Mouse (Mus musculus) heart, adult 2 months (tissue): ENCODE measurements at regions not wholly inside any gene's neighbourhood (a gene's known extent, or its start where the extent isn't known, plus 50 kb on each side); places are given as distances from the start of the nearest gene placed in this dataset.

Source experiments
- CTCF ChIP-seq: fragments of 200-600 bp; IDR thresholded peaks from 2 replicates; pipeline ENCODE4 v1.8.1; 2022; ENCODE audit warnings: antibody characterized with exemption, mild to moderate bottlenecking, moderate library complexity
- POLR2A ChIP-seq: fragments of 200-500 bp; IDR thresholded peaks from 2 replicates; pipeline ENCODE4 v1.6.1; 2011; ENCODE audit warnings: mild to moderate bottlenecking, low read depth, low read length, control low read depth; ENCODE audit not compliant: insufficient read depth

DNA sequence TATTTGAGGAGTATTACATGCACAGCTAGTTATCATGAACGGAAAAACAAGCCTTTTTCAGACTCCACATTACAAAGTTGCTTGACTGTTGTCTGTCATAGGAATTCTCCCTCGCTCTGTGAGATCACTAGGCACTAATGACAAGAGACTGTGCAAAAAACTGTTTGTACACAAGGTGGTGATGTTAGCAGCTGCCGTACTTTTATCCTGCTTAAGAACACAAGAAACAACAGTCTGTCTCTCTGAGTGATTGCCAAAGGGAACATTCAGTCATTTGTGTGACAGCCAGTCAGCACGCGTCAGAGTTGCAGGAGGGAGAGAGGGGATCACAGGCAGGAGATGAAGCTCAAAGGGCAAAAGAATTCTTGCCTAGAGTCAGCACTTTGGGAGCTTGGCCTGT, 141.0 kb upstream of the Sox2 start:
- TF ChIP-seq CTCF = no peak
- no peak for TF ChIP-seq POLR2A
